Mouse (Mus musculus) midbrain, embryonic 16.5 days (tissue): Measurements from ENCODE around the gene Nop16. TPM values are rescaled to one million over a fixed set of nuclear protein-coding genes. Genes with fewer than 3 reads are reported as not detected.
A peak's percentile ranks its signal among the peaks of the same experiment; 100 is the strongest.

Source experiments
- ATAC-seq: fragments of 200-750 bp; cut with Nextera tagmentation; 2 replicates; pipeline ENCODE4 v1.8.0; 2017; ENCODE audit warnings: moderate TSS enrichment
- H3K27ac ChIP-seq: fragments of 300-500 bp; sonication (generic); 2 replicates; pipeline ENCODE4 v1.5.1; 2014; ENCODE audit warnings: mild to moderate bottlenecking, low read length, mixed read lengths
- H3K27me3 ChIP-seq: fragments of 300-500 bp; sonication (generic); 2 replicates; pipeline ENCODE4 v1.6.1; 2014; ENCODE audit warnings: low read depth, low read length, mixed read lengths; ENCODE audit not compliant: control insufficient read depth, insufficient read depth
- H3K36me3 ChIP-seq: fragments of 300-500 bp; sonication (generic); 2 replicates; pipeline ENCODE4 v1.6.1; 2014; ENCODE audit warnings: mild to moderate bottlenecking, low read length, moderate library complexity, mixed read lengths; ENCODE audit not compliant: control insufficient read depth, insufficient read depth
- H3K4me1 ChIP-seq: fragments of 300-500 bp; sonication (generic); 2 replicates; pipeline ENCODE4 v1.6.1; 2014; ENCODE audit warnings: mild to moderate bottlenecking, low read length, mixed read lengths; ENCODE audit not compliant: control insufficient read depth, insufficient read depth
- H3K4me2 ChIP-seq: fragments of 300-500 bp; sonication (generic); 2 replicates; pipeline ENCODE4 v1.6.1; 2014; ENCODE audit warnings: mild to moderate bottlenecking, low read length, mixed read lengths
- H3K4me3 ChIP-seq: fragments of 300-500 bp; sonication (generic); 2 replicates; pipeline ENCODE4 v1.5.1; 2014; ENCODE audit warnings: low read depth, mild to moderate bottlenecking, low read length, moderate library complexity, mixed read lengths
- H3K9ac ChIP-seq: fragments of 300-500 bp; sonication (generic); 2 replicates; pipeline ENCODE4 v1.6.1; 2014; ENCODE audit warnings: low read depth, low read length, mixed read lengths
- H3K9me3 ChIP-seq: fragments of 300-500 bp; sonication (generic); replicated peaks from 2 replicates; pipeline ENCODE4 v1.6.1; 2014; ENCODE audit warnings: mild to moderate bottlenecking, low read length, mixed read lengths; ENCODE audit not compliant: control insufficient read depth, poor library complexity, severe bottlenecking
- WGBS: fragments of 180-500 bp; shearing (Covaris S2); extraction: QIAGEN DNeasy Blood & Tissue Kit; methylation state at CpG from one replicate; pipeline ENCODE4 v1.1.7; 2014; 5-methylcytosine and 5-hydroxymethylcytosine counted together
- polyA plus RNA-seq: library from polyadenylated mRNA; unstranded; fragments of >200 nt; fragmentation: Nextera tagmentation; extraction: Ambion mirVana; gene quantifications from 2 replicates; pipeline ENCODE4 v1.2.1, GENCODE M21; 2015

Nop16 gene
- polyA plus RNA-seq, 1 experiment from 2014 or later = 61.7 TPM

- Histone ChIP-seq H3K4me1 (no peaks in the 10 kb centered on the region), H3K9ac (no peak overlapping the region), H3K4me2 (no peak overlapping the region), H3K4me3 (no peak overlapping the region), H3K9me3 (no peaks in the 10 kb centered on the region), H3K27me3 (no peaks in the 10 kb centered on the region), H3K27ac (no peak overlapping the region), H3K36me3 (peaks cover 29% of the 10 kb centered on the region)
- 92% methylated on average over 5 of the region's 5 CpGs for WGBS
- ATAC-seq = no peak
Measured at GRCm38 (mm10) chr13:54582860-54583259, 7.0 kb downstream of the Nop16 start.

GRCm38 (mm10) chr13:54582126-54582525, 7.8 kb downstream of the Nop16 start:
- H3K4me3 ChIP-seq = no peak overlapping the region
- no peaks in the 10 kb centered on the region for H3K4me1 ChIP-seq

GRCm38 (mm10) chr13:54581385-54581784, 8.5 kb downstream of the Nop16 start:
- Histone ChIP-seq H3K9ac (no peak overlapping the region), H3K27me3 (no peaks in the 10 kb centered on the region), H3K4me2 (no peak overlapping the region), H3K4me3 (no peak overlapping the region), H3K9me3 (no peaks in the 10 kb centered on the region), H3K4me1 (peaks cover 6% of the 10 kb centered on the region), H3K27ac (no peak overlapping the region), H3K36me3 (peaks cover 31% of the 10 kb centered on the region)
- ATAC-seq = no peak
- 78% methylated on average over 2 of the region's 2 CpGs for WGBS

More at GRCm38 (mm10) chr13:54582126-54582525, 7.8 kb downstream of the Nop16 start:
- Histone ChIP-seq H3K9ac (no peak overlapping the region), H3K4me2 (no peak overlapping the region), H3K9me3 (no peaks in the 10 kb centered on the region), H3K27me3 (no peaks in the 10 kb centered on the region), H3K36me3 (peaks cover 31% of the 10 kb centered on the region), H3K27ac (no peak overlapping the region)
- no peak for ATAC-seq
- WGBS = 68% methylated on average over 10 of the region's 10 CpGs

- Histone ChIP-seq H3K9ac (no peak overlapping the region), H3K4me1 (peaks cover 19% of the 10 kb centered on the region), H3K4me3 (no peak overlapping the region), H3K36me3 (peaks cover 21% of the 10 kb centered on the region), H3K27ac (no peak overlapping the region), H3K9me3 (no peaks in the 10 kb centered on the region), H3K4me2 (no peak overlapping the region; the same call in 1 of the 2 replicates), H3K27me3 (0 out of 2 replicates have a peak, but pooled peaks cover 4% of the 10 kb centered on the region)
- WGBS = 82% methylated on average over 21 of the region's 21 CpGs
- no peak for ATAC-seq
Measured at GRCm38 (mm10) chr13:54577652-54578507, 12.0 kb downstream of the Nop16 start.

GRCm38 (mm10) chr13:54575489-54575888, 14.4 kb downstream of the Nop16 start:
- peaks cover 7% of the 10 kb centered on the region for H3K36me3 ChIP-seq
- no peak; the same call in 1 of the 2 replicates for ATAC-seq
- H3K27me3 ChIP-seq = 0 out of 2 replicates have a peak, but pooled peaks cover 4% of the 10 kb centered on the region
- H3K9me3 ChIP-seq = no peaks in the 10 kb centered on the region
- H3K9ac ChIP-seq = peak overlapping the region; percentile 93
- 2% methylated on average over 19 of the region's 19 CpGs for WGBS
- H3K4me3 ChIP-seq = peak overlapping the region; percentile 81
- H3K4me2 ChIP-seq = peak overlapping the region; percentile 85
- peaks cover 19% of the 10 kb centered on the region for H3K4me1 ChIP-seq
- H3K27ac ChIP-seq = peak overlapping the region; percentile 78

- H3K4me3 ChIP-seq = peak within 1 kb of the TSS; percentile 81
- WGBS = under 1% methylated on average over 55 of the region's 55 CpGs
Measured at GRCm38 (mm10) chr13:54574854-54575481, 14.9 kb downstream of the Nop16 start, which contains the start of gene Arl10. Arl10 (plus strand) TSS chr13:54575015.

GRCm38 (mm10) chr13:54572621-54573020, 17.3 kb downstream of the Nop16 start:
- no peak for ATAC-seq
- H3K27me3 ChIP-seq = 0 out of 2 replicates have a peak, but pooled peaks cover 4% of the 10 kb centered on the region
- peaks cover 19% of the 10 kb centered on the region for H3K4me1 ChIP-seq
- 85% methylated on average over 4 of the region's 4 CpGs for WGBS
- 0 out of 2 replicates have a peak, but pooled peaks cover 2% of the 10 kb centered on the region for H3K36me3 ChIP-seq
- H3K4me2 ChIP-seq = no peak overlapping the region
- no peak overlapping the region for H3K4me3 ChIP-seq
- no peak overlapping the region for H3K9ac ChIP-seq
- H3K27ac ChIP-seq = no peak overlapping the region
- H3K9me3 ChIP-seq = no peaks in the 10 kb centered on the region

More at GRCm38 (mm10) chr13:54574854-54575481, 14.9 kb downstream of the Nop16 start, which contains the start of gene Arl10:
- Histone ChIP-seq H3K4me1 (peaks cover 19% of the 10 kb centered on the region), H3K4me2 (peak within 1 kb of the TSS; percentile 85), H3K9ac (peak within 1 kb of the TSS; percentile 93), H3K9me3 (no peaks in the 10 kb centered on the region), H3K27ac (peak within 1 kb of the TSS; percentile 78), H3K36me3 (peaks cover 6% of the 10 kb centered on the region; the same call in 1 of the 2 replicates), H3K27me3 (0 out of 2 replicates have a peak, but pooled peaks cover 4% of the 10 kb centered on the region)
- peak; percentile 95 for ATAC-seq

GRCm38 (mm10) chr13:54571637-54572036, 18.3 kb downstream of the Nop16 start:
- Histone ChIP-seq H3K9ac (no peak overlapping the region), H3K4me2 (no peak overlapping the region), H3K4me1 (peaks cover 16% of the 10 kb centered on the region), H3K9me3 (no peaks in the 10 kb centered on the region), H3K27ac (no peak overlapping the region), H3K27me3 (0 out of 2 replicates have a peak, but pooled peaks cover 4% of the 10 kb centered on the region), H3K4me3 (no peak overlapping the region), H3K36me3 (no peaks in the 10 kb centered on the region)
- 21% methylated on average over 2 of the region's 2 CpGs for WGBS
- ATAC-seq = no peak
